Mouse (Mus musculus) adrenal gland, adult 18-20 months (tissue): Measurements from ENCODE around the gene Vps13d. TPM values are rescaled to one million over a fixed set of nuclear protein-coding genes. Genes with fewer than 3 reads are reported as not detected.

Experiments used
- DNase-seq, 2 experiments: peaks; one replicate each; pipeline ENCODE4 v3.0.0; 2021 to 2022; ENCODE audit warnings: low spot score in 2 of 2
- total RNA-seq, 2 experiments: library from RNA; stranded (reverse); gene quantifications; 1 replicate in 1 of 2; 2 replicates in 1 of 2; pipeline ENCODE4 v1.2.3; 2021

The Vps13d gene
- total RNA-seq, 2 experiments from 2014 or later, result 48.1 to 71.3 TPM

DNA sequence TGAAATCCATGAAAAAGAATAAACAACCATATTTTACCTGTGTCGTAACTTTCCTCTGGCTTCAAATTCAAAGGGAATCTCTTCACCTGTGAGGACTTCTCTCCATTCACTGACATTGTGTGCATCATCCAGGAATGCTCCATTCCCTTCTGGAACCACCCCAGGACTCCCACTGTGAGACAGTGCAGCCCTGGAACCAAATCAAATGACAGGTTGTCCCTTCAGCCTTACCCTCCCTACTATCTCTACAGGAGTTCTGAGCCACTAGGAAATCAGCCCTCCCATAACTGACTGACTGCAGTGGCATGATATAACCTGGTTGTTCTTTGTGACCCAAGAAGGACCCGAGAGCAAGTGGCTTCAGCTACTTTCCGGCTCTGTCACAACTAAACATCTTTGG, 96.8 kb downstream of the Vps13d start:
- no peak for DNase-seq

DNA sequence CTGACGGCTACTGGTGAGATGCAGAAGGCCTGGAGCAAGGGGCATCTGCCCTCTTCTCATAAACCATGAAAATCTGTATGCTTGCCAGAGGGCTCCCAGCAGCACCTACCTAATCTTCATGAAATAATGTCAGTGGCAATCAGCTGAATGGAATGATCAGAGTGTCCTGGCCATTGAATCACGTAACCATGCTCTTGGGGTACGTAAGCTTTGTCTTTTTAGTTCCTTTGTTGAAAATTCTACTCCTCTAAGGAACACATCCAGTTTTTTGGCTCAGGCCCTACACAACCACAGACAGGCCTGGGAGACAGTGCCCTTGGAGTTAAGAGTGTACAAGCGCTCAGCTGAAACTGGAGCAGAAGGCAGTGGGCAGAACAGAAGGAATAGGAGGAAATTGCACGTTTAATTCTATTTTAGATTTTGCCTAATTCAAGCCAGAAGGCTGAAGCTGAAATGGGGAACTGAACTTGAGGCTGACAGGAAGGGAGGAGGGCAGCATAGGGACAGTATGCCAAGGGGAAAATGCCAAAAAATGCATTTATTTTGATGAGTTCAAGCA, 98.2 kb downstream of the Vps13d start:
- no peak for DNase-seq

DNA sequence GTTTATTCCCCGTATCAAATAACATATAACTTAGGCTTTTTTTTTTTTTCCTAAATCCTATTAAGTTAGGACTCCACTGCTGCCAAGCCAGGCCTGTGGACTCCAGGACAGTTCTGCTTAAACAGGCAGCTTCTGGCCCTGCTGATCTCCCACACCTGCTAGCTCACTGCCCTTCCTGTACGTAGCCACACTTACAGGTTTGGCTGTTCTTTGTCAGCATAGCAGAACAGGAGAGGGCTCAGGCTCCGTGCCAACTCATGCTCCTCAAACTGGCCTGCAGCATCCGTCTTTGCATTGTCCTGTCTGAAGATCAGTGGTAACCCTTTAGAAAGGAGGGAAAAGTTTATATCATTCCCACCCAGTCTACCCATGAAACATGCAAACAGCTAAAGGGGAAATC, 108.3 kb downstream of the Vps13d start:
- DNase-seq, result no peak

DNA sequence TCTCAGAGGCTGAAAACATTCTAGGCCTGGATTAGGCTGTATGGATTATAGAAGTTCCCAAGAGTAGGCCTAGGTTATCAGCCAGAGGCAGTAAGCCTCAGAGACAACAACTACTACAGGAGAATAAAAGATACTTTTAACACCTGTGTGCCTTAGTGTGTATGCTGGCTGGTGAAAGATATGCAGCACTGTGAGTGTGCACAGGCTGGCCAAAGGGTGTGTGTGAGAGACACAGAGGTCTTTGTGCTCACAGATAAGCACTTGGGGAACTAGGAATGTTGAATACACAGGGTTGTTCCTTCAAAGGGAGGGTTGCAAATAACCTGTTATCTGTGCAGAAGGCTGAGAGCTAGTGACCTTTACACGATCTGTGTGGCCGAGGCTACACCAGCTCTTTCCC, 115.5 kb downstream of the Vps13d start:
- DNase-seq, result no peak

DNA sequence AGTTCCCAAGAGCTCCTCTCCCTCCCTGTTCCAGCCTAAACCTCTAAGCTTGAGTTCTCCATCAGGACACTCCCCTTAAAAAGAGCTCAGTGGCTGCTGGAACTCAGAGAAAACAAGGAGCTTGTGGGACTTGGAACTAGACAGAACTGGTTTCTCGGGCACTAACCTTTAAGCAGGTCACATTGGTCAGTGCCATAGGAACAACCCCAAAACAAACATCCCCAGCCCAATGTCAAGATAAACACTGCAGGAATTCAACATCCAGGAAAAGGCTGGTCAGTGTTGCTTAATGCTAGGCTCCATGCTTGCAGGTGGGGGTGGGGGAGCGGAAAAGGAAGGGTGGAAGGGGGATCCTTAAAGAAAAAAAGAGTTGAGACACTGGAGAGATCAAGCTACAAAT, 120.5 kb downstream of the Vps13d start:
- no peak for DNase-seq

DNA sequence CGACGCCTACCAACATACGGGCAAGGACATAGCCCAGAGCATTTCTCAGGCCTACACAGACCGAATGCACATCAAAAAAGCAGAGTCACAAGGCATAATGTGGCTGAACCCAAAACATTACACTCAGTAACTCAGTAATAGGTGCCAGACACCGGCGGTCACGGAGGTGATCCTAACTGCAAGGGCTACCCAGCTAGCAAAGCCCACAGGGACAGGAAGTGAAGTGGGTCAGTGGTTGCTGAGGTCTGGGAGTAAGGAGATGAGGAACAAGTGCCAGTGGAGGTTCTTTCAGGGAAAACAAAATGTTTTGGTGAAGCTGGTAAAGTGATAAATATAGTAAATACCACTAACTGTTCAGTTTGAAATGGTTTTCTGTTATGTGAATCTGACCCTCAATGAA, 121.1 kb downstream of the Vps13d start:
- DNase-seq, result no peak

DNA sequence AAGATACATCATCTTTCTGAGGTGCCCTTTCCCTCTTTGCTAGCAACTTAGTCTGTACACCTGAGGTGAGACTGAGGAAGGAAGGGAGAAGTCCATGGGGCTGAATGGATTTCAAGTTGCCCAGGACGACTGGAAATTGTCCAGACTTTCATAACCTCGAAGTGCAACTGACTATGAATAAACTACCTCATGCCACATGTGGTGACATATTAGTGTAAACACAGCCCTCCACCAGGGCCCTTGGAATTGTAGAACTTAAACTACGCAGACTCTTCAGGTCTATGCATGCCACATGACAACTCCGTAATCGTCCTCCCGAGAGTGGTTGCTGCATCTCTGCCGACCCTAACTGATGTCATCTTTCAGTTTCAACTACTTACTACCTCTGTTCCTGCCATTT, 122.9 kb downstream of the Vps13d start:
- no peak for DNase-seq

DNA sequence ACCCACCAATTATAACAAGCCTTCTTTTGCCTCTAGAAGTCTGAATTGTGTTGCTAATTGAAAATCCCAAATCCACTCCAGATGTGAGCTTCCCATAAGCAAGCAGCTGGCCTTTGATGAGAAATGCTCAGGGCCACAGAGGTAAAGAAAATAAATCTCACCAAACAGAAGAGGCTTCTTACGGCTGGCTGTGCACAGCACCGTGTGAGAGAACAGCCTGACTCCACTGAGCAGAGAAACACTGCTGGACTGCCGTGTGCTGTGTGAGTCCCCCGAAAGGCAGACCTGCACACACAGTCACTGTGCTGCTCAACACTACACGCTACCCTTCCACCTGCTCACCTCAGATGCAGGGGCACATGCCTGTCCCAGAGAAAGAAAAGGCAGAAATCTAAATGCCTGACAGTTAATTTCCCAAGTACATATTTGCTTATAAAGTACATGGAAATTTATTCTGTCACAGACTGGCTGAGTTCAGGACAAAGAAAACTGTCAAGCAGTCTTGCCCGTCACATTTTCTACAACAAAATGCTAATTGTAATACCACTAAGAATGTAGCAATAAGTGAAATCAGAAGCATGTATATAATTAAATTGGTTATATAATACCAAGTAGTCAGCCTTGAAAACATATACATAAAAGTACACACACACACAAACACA, 127.7 kb downstream of the Vps13d start:
- no peak for DNase-seq

DNA sequence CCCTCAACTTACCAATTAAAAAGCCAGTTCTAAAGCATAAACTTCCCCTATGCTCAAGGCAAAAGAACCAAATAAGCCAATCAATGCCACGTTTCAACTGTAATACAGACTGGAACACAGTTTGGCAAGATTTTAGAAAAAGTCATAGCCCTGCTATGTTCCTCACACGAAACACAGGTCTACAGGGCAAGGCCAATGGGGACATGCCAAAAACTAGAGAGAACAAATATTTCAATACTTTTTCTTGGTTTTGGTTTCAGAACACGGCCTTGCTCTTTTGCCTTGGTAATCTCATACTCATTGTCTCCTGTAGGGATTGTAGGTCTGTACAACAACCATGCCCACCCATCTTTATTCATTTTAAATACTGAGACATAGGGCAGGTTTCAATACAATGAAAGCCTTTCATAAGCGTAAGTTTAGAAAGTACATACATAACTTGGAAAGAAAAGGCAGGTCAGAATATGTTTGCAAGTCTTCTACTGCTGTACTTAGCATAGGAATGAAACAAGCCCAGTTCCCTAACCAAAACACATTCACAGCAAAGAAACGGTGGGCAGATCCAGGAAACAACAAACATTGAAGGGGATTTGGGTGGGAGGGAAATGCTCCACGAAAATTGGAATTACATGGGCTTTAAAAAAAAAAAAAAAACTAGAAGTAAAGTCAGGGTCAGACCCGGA, 128.3 kb downstream of the Vps13d start:
- no peak for DNase-seq

DNA sequence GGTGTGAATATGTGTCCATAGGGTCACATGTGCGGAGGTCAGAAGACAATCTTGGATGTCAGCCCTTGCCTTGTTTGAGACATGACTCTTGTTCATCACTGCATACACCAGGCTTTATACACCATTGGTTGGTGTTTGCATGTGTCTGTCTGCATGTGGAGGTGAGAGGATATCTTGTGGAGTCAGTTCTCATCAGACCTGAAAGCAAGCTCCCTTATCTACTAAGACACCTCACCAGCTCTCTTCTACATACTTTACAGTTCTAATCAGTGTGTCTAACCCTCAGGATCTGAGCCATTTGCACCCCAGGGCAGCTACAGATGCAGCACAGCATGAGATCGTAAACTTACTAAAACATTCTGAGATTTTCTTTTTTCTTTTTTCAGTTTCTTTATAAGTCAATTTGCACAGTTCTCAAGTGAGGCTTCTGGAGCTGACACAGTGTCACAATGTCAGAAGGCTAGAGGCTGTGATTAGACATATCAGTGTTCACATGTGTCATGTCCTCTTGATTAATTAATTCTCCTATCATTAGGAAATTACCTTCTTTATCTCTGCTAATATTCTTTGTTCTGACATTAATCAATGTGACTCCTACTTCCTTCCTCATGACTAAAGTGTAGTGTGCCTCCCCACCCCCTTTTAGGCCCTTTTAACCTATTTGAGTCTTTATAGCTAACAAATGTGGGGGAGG, 135.9 kb downstream of the Vps13d start:
- no peak for DNase-seq

DNA sequence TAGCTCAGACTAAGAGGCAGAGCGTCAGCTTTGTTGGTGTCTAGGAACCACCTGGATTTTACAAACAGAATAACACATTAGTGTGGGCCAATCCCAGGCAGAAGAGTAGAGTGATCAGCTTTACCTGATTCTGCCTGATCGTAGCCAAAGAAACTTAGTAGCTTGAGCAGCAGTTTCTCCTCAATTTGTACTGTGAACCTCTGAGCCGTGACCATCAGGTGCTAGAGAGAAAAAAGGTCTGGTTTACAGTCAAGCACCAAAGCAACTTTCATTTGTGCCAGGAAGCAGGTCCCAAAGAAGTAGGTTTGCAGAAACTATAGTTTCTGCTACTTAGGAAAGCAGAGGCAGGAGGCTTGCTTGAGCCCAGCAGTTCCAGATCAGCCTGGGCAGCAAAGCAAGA, 138.5 kb downstream of the Vps13d start:
- DNase-seq, result no peak

DNA sequence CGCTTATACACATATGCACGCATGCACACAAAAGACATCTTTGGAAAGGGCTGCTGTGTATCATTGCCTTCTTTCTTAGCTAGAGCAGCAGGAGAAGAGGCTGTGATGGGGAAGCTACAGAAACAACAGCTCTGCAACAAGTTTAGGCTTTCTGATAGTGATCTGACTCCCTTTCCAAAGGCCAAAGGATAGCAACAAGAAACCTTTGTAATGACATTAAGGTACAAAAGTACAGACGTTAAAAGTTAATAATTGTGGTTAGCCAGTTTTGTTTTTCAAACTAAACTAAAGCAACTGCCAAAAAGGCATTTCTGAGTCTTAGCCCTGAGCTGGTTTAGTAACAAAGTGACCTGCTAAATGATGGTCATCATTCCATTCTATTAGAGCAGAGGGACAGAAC, 139.0 kb downstream of the Vps13d start:
- DNase-seq, result no peak

DNA sequence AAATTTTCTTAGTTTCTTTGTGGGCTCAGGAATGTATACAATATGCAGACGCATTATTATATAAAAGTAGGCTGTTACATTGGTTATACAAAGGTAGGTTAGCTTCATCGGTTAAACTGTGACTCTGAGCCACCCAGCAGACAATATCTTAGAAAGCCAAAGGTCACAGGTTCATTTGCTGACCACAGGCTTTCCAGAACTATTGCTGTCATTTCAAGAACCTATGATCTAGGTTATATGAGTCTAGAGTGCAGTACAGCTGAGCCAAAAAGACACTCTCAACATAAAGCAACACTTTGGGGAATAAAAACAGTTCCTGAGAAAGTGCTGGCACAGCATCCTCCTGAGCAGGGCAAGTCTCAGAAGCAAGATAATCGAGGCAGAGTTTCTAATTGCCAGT, 140.4 kb downstream of the Vps13d start:
- no peak for DNase-seq

DNA sequence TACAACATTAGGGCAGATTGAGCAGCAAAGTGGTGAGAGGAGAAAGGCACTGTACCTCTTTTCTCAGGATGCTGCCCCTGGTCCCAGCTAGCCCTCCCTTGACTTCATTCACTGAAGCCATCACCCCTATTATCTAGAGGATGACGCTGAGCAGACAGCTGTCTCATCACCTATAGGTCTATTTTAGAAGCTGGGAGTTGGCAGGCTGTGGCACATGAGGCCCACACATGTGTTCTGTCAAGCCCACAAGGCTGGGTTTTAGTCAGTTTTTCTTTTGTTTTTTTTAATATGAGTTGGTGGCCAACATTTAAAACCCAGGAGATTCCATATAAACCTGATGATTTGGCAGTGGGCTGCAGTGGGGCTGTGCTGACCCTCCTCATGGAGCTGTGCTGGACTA, 142.1 kb downstream of the Vps13d start:
- no peak for DNase-seq

DNA sequence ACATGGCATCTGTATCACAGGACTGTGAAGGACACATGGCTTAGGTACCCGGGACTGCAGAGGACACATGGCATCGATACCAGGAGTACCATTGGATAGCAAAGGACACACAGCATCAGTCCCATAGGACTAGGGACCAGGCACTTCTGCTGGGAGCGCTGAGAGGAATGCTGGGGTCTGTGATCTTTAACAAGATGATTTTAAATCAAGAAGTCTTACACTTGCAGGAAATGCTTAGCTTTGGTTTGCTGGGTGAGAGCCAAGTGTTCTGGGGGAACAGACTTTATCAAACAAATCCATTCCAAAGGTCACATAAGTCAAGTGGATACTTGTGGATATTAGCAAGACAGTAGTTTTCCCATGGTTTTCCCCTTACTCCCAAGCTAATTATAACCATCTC, 142.5 kb downstream of the Vps13d start:
- DNase-seq, result no peak

DNA sequence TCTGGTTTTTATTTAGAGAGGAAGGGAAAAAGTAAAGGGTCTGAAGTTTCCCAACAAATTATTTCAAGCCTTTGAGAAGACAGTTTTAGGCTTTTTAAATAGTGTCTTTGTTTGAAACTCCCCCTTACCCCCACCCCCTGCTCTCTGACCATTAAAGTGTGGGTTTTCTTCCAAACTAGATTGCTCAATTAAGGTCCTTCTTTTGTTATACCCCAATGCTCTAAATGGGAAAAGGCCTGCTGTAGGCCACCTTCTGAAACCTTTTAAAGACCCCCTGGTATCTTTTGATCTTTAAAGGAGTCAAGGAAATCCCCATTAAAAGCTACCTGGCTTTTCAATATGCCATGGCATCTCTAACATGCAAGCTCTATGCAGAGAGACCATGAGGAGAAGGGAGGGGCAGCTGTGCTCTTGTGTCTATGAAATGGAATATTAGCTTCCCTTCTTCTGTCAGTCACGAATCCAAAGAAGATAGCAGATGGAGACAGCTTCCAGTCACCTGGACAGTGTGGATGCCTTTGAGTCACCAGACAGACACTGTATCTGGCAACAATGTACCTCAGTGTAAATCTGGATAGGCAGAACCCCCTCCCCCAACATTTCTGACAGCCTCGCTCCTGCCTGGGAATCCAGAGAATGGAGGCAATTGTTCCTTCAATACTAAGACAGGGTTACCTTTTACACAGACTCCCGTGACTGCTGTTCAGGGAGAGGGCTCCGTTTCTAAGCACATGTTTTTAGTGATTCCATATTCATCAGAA, 143.4 kb downstream of the Vps13d start:
- DNase-seq, result no peak

DNA sequence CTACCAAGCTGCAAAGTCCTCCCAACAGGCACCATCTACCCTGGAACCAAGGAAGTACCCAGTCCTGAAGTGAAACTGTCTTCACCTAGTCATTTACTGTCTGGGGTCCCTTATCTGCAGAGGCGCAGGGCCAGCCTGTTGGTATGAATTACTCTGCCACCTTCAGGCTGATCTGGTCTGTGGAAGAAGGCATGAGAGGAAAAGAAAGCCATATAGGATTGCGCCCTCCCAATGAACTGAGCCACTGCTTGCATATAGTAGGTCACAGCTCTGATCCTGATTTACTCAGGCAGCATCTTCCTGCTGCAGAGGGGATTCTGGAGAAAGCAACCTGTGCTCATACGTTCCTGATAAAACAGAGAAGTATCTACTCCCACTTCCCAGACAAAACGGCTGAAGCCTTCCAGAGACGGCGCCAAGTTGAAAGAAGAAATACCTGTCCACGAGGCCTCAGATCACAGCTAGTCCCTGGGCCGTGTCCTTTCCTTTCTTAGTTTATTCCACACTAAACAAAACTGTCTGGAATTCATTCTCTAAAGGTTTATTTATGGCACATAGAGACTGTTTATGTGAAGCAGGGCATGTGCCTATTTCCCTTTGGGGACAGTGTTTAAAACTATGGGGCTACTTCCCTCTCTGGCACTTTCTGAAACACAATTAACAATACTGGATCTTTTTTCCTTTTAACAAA, 144.1 kb downstream of the Vps13d start:
- DNase-seq, result no peak

DNA sequence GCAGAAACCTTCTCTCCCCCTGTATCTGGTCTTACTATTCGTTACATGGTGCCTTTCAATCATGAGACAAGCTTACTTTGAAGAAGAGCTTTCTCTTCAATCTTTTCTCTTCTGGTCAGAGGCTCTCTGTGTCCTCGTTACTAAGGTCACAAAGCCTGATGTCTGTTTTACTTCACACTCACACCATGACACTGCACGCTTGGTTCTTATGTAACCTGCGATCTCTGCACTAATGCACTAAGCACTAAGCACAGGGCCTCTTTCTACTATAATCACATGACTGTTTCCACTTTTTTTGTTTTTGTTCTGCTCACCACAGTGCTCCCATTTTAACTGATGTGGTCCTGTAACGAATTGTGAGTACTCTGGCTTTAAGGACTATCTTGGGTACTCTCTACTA, 146.8 kb downstream of the Vps13d start:
- DNase-seq, result no peak

DNA sequence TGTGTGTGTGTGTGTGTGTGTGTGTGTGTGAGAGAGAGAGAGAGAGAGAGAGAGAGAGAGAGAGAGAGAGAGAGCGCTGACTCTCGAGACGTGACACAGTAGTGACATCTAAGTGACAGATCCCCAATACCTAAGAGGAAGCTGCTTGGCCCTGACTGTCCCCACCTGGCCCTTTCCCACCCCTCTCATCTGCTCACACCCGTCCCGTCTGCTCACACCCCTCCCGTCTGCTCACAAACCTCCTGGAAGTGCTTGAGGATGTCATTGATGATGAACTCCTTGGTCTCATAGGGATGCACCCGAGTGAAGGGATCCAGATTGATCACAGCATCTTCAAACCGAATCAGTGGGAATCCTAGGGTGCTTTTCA, 148.8 kb downstream of the Vps13d start:
- DNase-seq, result no peak

DNA sequence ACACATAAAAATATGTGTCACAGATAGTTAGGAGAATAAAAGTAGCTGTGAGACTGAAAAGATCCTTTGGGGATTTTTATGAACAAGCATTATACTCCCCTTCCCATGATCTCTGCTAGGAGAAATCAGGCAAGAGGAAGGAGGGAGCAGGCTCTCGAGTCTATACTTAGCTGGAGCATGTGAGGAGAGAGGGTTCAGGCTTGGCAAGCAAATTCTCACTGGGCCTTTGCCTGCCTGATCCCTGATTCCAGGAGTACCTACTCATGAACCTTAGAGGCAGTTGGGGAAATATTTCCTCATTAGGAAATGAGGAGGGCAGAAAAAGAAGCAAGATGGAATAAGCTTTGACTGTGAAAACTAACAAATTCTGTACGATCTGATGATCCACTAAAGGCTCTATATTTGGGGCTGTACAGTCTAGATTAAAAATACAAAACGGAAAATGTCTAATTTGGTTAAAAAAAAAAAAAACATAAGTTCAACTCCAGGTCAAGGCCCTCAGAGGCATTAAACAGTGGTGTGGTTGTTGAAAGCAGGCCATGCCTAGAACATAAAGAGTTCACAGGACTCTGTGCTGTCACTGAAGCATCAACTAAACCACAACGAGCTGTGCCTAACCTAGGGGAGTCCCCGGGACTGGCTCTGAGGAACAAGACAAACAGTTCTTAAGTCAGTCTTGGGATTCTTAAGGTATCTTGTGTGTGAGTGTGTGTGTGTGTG, 149.3 kb downstream of the Vps13d start:
- no peak for DNase-seq
